Mouse (Mus musculus) megakaryocyte, embryonic 14.5 days (primary cell): ENCODE data around the gene Chrna1.

ENCODE experiments used
- FLI1 ChIP-seq: IDR thresholded peaks from 2 replicates; pipeline ENCODE4 v1.6.1; 2012; ENCODE audit warnings: low read length, inconsistent platforms, mixed read lengths
- GATA1 ChIP-seq: IDR thresholded peaks from 3 replicates; pipeline ENCODE4 v1.6.1; 2012; ENCODE audit warnings: mixed read lengths, low read length, inconsistent platforms, borderline replicate concordance

- no peak for TF ChIP-seq GATA1
- TF ChIP-seq FLI1: no peak
These were observed 43.9 kb downstream of the Chrna1 start for GRCm38 (mm10) chr2:73536091-73536783.
